Mouse (Mus musculus): ENCODE data around the gene Tysnd1.

Gene Tysnd1

DNA sequence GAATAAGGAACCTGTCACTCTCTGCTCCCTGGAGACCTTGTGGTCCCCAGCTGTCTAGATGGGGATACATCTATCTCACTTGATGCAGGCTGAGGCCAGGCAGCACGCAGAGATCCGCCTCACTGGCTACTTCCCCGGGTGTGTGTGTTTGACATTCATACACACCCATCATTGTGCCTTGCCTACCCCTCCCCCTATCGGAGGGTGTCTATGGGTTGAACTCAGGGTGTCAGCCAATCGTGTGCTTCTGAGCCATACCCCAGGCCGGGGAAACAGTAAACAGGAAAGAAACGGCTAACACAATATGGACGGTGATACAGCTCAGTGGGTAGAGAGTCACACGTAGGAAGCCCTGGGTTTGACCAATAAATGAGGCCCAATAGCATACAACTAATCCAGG lies 54.7 kb downstream of the Tysnd1 start:
- CTCF ChIA-PET = interaction anchor here in 1 of 4 experiments (0.7 to 1.4 kb wide), 2 partner anchors 16 to 785 kb away, joined by 3 read pairs; no protein-coding TSS in a partner anchor
- POLR2A ChIA-PET = interaction anchor here in 3 of 4 experiments (0.6 to 2.2 kb wide), 16 partner anchors 8 to 713 kb away, joined by 3 to 9 read pairs (median 4); partner anchors contain the start of gene H2afy2 (in 1 of the 3)

DNA sequence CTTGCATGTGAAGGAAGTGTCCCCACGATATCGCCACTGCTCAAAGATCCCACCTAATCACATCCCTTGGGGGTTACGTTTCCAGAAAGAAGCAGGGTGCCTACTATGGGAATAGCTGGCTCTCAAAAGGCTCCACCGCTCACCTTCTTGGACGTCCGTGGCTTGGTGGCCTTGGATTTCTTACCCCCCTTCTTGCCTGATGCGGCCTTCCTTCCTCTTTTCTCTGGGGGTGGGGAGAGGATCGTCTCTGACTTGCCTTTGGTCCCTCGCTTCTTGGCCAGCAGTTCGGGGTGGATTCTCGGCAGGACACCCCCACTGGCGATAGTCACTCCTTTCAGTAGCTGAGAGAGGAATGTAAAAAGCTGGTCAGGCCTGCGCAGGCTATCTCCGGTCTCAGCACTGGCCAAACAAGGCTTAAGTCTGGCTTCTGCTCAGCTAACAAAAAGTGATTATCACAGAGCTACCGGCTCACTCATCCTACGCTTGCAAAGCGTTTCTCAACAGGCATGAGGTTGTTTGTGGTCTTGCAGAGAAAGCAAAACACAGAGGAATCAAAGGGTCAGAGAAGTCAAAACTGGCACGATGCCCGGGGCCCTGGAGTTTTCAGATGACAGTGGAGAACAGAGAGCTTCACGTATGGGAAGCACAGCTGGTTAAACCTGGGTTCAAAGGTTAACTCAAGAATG lies 56.4 kb downstream of the Tysnd1 start:
- CTCF ChIA-PET = interaction anchor here in 3 of 4 experiments (0.6 to 1.7 kb wide), 4 partner anchors 9 to 415 kb away, joined by 3 to 7 read pairs (median 4); no protein-coding TSS in a partner anchor
- POLR2A ChIA-PET = interaction anchor here in 3 of 4 experiments (0.7 to 2.2 kb wide), 8 partner anchors 10 to 436 kb away, joined by 3 to 9 read pairs (median 4); no protein-coding TSS in a partner anchor
